Mouse (Mus musculus): ENCODE data around the gene Tfap2d.

The Tfap2d gene

GRCm38 (mm10) chr1:19102631-19103030 lies at the start of gene Tfap2d:
Gene Tfap2d, plus strand, starts transcription at chr1:19103022.
- no peak for TF ChIP-seq GATA4 (IDR thresholded peaks at IDR 0.05; ENCODE audit: insufficient replicate concordance, low read length)

- no peak for TF ChIP-seq GATA4 (IDR thresholded peaks at IDR 0.05; ENCODE audit: insufficient replicate concordance, low read length)
These were observed 46.5 kb upstream of the Tfap2d start for GRCm38 (mm10) chr1:19056300-19056699.

GRCm38 (mm10) chr1:19056861-19057260 lies 46.0 kb upstream of the Tfap2d start:
- TF ChIP-seq GATA4 (IDR thresholded peaks at IDR 0.05; ENCODE audit: insufficient replicate concordance, low read length): no peak

GRCm38 (mm10) chr1:19088078-19088477 lies 14.7 kb upstream of the Tfap2d start:
- no peak for TF ChIP-seq GATA4 (IDR thresholded peaks at IDR 0.05; ENCODE audit: insufficient replicate concordance, low read length)

- TF ChIP-seq GATA4 (IDR thresholded peaks at IDR 0.05; ENCODE audit: insufficient replicate concordance, low read length): no peak
These were observed 5.9 kb upstream of the Tfap2d start for GRCm38 (mm10) chr1:19096921-19097320.

- no peak for TF ChIP-seq GATA4 (IDR thresholded peaks at IDR 0.05; ENCODE audit: insufficient replicate concordance, low read length)
These were observed 494 bp downstream of the Tfap2d start for GRCm38 (mm10) chr1:19103316-19103715.

- no peak for TF ChIP-seq GATA4 (IDR thresholded peaks at IDR 0.05; ENCODE audit: insufficient replicate concordance, low read length)
These were observed 937 bp downstream of the Tfap2d start for GRCm38 (mm10) chr1:19103776-19104142.

- no peak for TF ChIP-seq GATA4 (IDR thresholded peaks at IDR 0.05; ENCODE audit: insufficient replicate concordance, low read length)
These were observed 1.5 kb downstream of the Tfap2d start for GRCm38 (mm10) chr1:19104143-19104857.

- TF ChIP-seq GATA4 (IDR thresholded peaks at IDR 0.05; ENCODE audit: insufficient replicate concordance, low read length): no peak
These were observed 3.6 kb downstream of the Tfap2d start for GRCm38 (mm10) chr1:19106401-19106800.

- TF ChIP-seq GATA4 (IDR thresholded peaks at IDR 0.05; ENCODE audit: insufficient replicate concordance, low read length): no peak
These were observed 4.3 kb downstream of the Tfap2d start for GRCm38 (mm10) chr1:19106841-19107800.

- no peak for TF ChIP-seq GATA4 (IDR thresholded peaks at IDR 0.05; ENCODE audit: insufficient replicate concordance, low read length)
These were observed 5.0 kb downstream of the Tfap2d start for GRCm38 (mm10) chr1:19107801-19108200.

- TF ChIP-seq GATA4 (IDR thresholded peaks at IDR 0.05; ENCODE audit: insufficient replicate concordance, low read length): no peak
These were observed 6.9 kb downstream of the Tfap2d start for GRCm38 (mm10) chr1:19109711-19110110.

- TF ChIP-seq GATA4 (IDR thresholded peaks at IDR 0.05; ENCODE audit: insufficient replicate concordance, low read length): no peak
These were observed 7.4 kb downstream of the Tfap2d start for GRCm38 (mm10) chr1:19110211-19110610.

- TF ChIP-seq GATA4 (IDR thresholded peaks at IDR 0.05; ENCODE audit: insufficient replicate concordance, low read length): no peak
These were observed 8.2 kb downstream of the Tfap2d start for GRCm38 (mm10) chr1:19111020-19111419.

- TF ChIP-seq GATA4 (IDR thresholded peaks at IDR 0.05; ENCODE audit: insufficient replicate concordance, low read length): no peak
These were observed 76.0 kb downstream of the Tfap2d start for GRCm38 (mm10) chr1:19178742-19179397.
